Mouse (Mus musculus): Measurements from ENCODE around the gene Dchs2. TPM values are rescaled to one million over a fixed set of nuclear protein-coding genes. Genes with fewer than 3 reads are reported as not detected.
"Not testable (repeated sequence)": the region's sequence is repeated elsewhere in the genome, so short reads cannot be mapped to it uniquely, and the experiment has no call there.

Dchs2 gene
- 1 to 10 TPM in 1 of 2 experiments, under 1 TPM in 1; 0.67 to 1.8 TPM for total RNA-seq (2021)
- long read RNA-seq, experiment 1 = 0 reads
- long read RNA-seq, experiment 2 = 0 reads

GRCm38 (mm10) chr3:83127726-83128448 lies at the start of gene Dchs2:
TSS of gene Dchs2 (plus strand) at chr3:83127948.
- no peak for DNase-seq

GRCm38 (mm10) chr3:83080567-83081055 lies 47.1 kb upstream of the Dchs2 start:
- DNase-seq = no peak

- no peak for DNase-seq
Observed at GRCm38 (mm10) chr3:83097586-83097985, 30.2 kb upstream of the Dchs2 start.

GRCm38 (mm10) chr3:83098546-83099034 lies 29.2 kb upstream of the Dchs2 start:
- DNase-seq = no peak

GRCm38 (mm10) chr3:83099139-83099538 lies 28.6 kb upstream of the Dchs2 start:
- DNase-seq = no peak

- no peak for DNase-seq
Observed at GRCm38 (mm10) chr3:83099651-83100050, 28.1 kb upstream of the Dchs2 start.

GRCm38 (mm10) chr3:83102286-83102685 lies 25.5 kb upstream of the Dchs2 start:
- DNase-seq = no peak

- DNase-seq = no peak
Observed at GRCm38 (mm10) chr3:83110163-83110562, 17.6 kb upstream of the Dchs2 start.

- no peak for DNase-seq
Observed at GRCm38 (mm10) chr3:83111485-83112261, 16.1 kb upstream of the Dchs2 start.

GRCm38 (mm10) chr3:83112869-83113268 lies 14.9 kb upstream of the Dchs2 start:
- DNase-seq = no peak

- no peak for DNase-seq
Observed at GRCm38 (mm10) chr3:83114946-83115345, 12.8 kb upstream of the Dchs2 start.

- DNase-seq = no peak
Observed at GRCm38 (mm10) chr3:83117592-83117991, 10.2 kb upstream of the Dchs2 start.

GRCm38 (mm10) chr3:83123945-83124344 lies 3.8 kb upstream of the Dchs2 start:
- not testable (repeated sequence) for DNase-seq

- peak; percentile 50 for DNase-seq
Observed at GRCm38 (mm10) chr3:83127088-83127725, 541 bp upstream of the Dchs2 start.

GRCm38 (mm10) chr3:83128449-83128922 lies 738 bp downstream of the Dchs2 start:
- no peak for DNase-seq

GRCm38 (mm10) chr3:83129151-83129550 lies 1.4 kb downstream of the Dchs2 start:
- no peak for DNase-seq

- peak; percentile 29 for DNase-seq
Observed at GRCm38 (mm10) chr3:83136413-83136812, 8.7 kb downstream of the Dchs2 start.

- DNase-seq = no peak
Observed at GRCm38 (mm10) chr3:83138820-83139219, 11.1 kb downstream of the Dchs2 start.

- no peak for DNase-seq
Observed at GRCm38 (mm10) chr3:83145610-83146009, 17.9 kb downstream of the Dchs2 start.

GRCm38 (mm10) chr3:83147273-83148054 lies 19.7 kb downstream of the Dchs2 start:
- no peak for DNase-seq

GRCm38 (mm10) chr3:83148055-83148447 lies 20.3 kb downstream of the Dchs2 start:
- DNase-seq = no peak

- DNase-seq = no peak
Observed at GRCm38 (mm10) chr3:83148508-83148907, 20.8 kb downstream of the Dchs2 start.
